Mouse (Mus musculus) olfactory bulb, adult 2 months (tissue): ENCODE data around the gene Tbata.

Experiments
- CTCF ChIP-seq: fragments of 200-500 bp; IDR thresholded peaks from 2 replicates; pipeline ENCODE4 v1.5.1; 2012; ENCODE audit warnings: low read depth, mild to moderate bottlenecking, low read length, moderate library complexity; ENCODE audit not compliant: insufficient read depth
- POLR2A ChIP-seq: fragments of 200-500 bp; IDR thresholded peaks from 2 replicates; pipeline ENCODE4 v1.6.1; 2012; ENCODE audit warnings: mild to moderate bottlenecking, low read depth, low read length, moderate library complexity; ENCODE audit not compliant: insufficient read depth

DNA sequence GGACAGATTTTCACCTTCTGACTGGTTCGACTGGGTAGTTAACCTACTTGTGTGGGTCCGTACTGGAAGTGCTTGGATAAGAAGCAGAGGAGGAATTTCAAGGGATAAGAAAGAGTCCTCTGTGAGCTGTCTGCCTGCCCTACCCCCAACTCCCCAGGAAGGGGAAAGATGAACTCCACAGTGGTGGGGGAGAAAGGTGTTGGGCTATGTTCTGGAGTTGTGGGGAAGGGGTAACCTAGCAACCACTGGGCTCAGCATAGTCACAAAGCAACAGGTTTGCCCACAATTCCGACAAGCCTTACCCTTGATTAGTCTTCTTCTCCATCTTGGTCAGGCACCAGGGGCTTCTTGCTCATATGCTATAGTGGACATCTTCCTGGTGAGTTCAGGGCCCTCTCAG lies at the start of gene Tbata:
- TF ChIP-seq POLR2A (no peak), CTCF (no peak)
